8 mouse cellular contexts compared by ENCODE assay signal in the genomic region with DNA sequence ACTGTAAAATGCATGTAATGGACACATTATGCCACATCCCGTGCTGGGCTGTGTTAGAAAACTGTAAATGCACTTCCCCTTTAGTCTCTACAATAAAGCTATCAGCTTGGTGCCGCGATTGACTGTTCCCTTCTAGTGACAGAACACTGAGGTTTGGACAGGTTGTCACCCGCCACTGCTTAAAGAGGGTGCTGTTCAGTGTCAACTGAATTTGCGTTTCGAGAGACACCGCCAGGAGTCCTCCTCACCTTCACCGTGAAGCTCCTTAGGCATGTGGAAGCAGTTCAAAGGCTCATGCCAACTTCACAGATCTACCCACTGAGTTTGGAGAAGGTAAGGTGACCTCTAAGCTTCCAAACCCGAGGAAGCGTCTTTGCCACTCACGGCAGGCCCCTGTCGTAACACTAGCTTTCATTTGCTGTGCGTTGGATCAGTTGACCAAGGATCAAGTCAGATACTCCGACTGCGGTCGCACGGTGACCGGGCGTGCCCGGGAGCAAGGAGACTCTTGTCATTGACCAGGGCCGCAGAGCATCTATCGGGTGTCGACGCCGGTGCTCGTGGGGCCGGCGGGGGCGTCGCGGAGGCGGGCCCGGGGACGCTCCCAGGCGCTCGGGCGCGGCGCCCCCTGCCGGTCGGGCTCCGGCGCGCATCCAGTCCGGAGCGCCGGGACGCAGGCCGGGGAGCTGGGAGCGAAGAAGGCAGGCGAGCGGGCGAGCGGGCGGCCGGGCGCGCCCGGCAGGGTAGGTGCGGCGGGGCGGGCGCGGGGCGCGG. TPM values are rescaled to one million over a fixed set of nuclear protein-coding genes. Genes with fewer than 3 reads are reported as not detected.
DNase-seq lines count a peak whose midpoint lies in the region; ATAC-seq and TF ChIP-seq lines count a peak whose summit lies in the region.

No protein-coding gene starts in this region.

- ATAC-seq in forebrain, embryonic 11.5 days (replicated peaks; ENCODE audit: low FRiP score), result peak; percentile 83
- ATAC-seq in erythroid progenitor cell, adult 5-6 weeks (replicated peaks; ENCODE audit: low FRiP score, poor library complexity, severe bottlenecking), result no peak

- H3K27ac ChIP-seq in forebrain, embryonic 11.5 days (ENCODE audit: low read depth, low read length), result no peak overlapping the region
- H3K27ac ChIP-seq in hindbrain, embryonic 10.5 days, result peak overlapping the region; percentile 77; the same call in 1 of the 2 replicates

- H3K9me3 ChIP-seq in forebrain, embryonic 11.5 days (ENCODE audit: control insufficient read depth, low read length), result no peaks in the 10 kb centered on the region
- H3K9me3 ChIP-seq in hindbrain, embryonic 10.5 days, result peaks cover 8% of the 10 kb centered on the region; the same call in 1 of the 2 replicates

- peak overlapping the region; percentile 54 for H3K9ac ChIP-seq in forebrain, embryonic 11.5 days (ENCODE audit: low read length)

- H3K36me3 ChIP-seq in forebrain, embryonic 11.5 days (ENCODE audit: control insufficient read depth, insufficient read depth, low read length), result no peaks in the 10 kb centered on the region
- H3K36me3 ChIP-seq in hindbrain, embryonic 10.5 days, result no peaks in the 10 kb centered on the region

- 0 out of 2 replicates have a peak, but pooled peaks have one; percentile 4 for TF ChIP-seq POLR2A in brain, embryonic 14.5 days (IDR thresholded peaks at IDR 0.05; ENCODE audit: borderline replicate concordance, extremely low read depth, insufficient read depth, insufficient read length, poor library complexity, severe bottlenecking)

- H3K4me2 ChIP-seq in forebrain, embryonic 11.5 days (ENCODE audit: low read depth, low read length, severe bottlenecking), result peak overlapping the region; percentile 52

- H3K4me1 ChIP-seq in forebrain, embryonic 11.5 days (replicated peaks; ENCODE audit: control insufficient read depth, insufficient read depth, low read length), result peaks cover 6% of the 10 kb centered on the region
- peaks cover 30% of the 10 kb centered on the region for H3K4me1 ChIP-seq in hindbrain, embryonic 10.5 days (replicated peaks)

- 3% methylated on average over 61 of the region's 66 CpGs for WGBS in forebrain, embryonic 11.5 days
- 3% methylated on average over 62 of the region's 66 CpGs for WGBS in hindbrain, embryonic 10.5 days

- peaks cover 26% of the 10 kb centered on the region for H3K27me3 ChIP-seq in forebrain, embryonic 11.5 days (ENCODE audit: control insufficient read depth, insufficient read depth, low read length)
- H3K27me3 ChIP-seq in hindbrain, embryonic 10.5 days (ENCODE audit: insufficient read depth, poor library complexity, severe bottlenecking), result peaks cover 54% of the 10 kb centered on the region

- peak; percentile 61 for TF ChIP-seq CTCF in brain, embryonic 14.5 days (IDR thresholded peaks at IDR 0.05; ENCODE audit: borderline replicate concordance, extremely low read depth, insufficient read depth, insufficient read length)

- peak overlapping the region; percentile 84 for H3K4me3 ChIP-seq in forebrain, embryonic 11.5 days (ENCODE audit: low read depth, low read length)
- H3K4me3 ChIP-seq in hindbrain, embryonic 10.5 days, result peak overlapping the region; percentile 86

- peak; percentile 79 for DNase-seq in Muller cell, postnatal 12 days (ENCODE audit: inconsistent ontology term)
- DNase-seq in brain, embryonic 14.5 days (ENCODE audit: low read depth), result peak; percentile 81
- peak; percentile 91 for DNase-seq in forebrain, embryonic 11.5 days (ENCODE audit: low spot score)
- peak; percentile 78 for DNase-seq in hindbrain, embryonic 10.5 days (ENCODE audit: low spot score)
- peak; percentile 74 to 77 for DNase-seq in layer of hippocampus, postnatal 36 days
- DNase-seq in lung, postnatal 14 days, result peak; percentile 34
- peak; percentile 78 to 82 for DNase-seq in right cerebral cortex, postnatal 10 days (ENCODE audit: low spot score in 2 of 2)

RNA-seq across cellular contexts. Expression of a gene that starts 0.5 kb away (rescaled TPM):
- 31.5 and 38.3 TPM in 2 replicates for polyA plus RNA-seq in brain, embryonic 14.5 days (2012; rRNA removed)
- polyA plus RNA-seq in forebrain, embryonic 11.5 days (2014; fragmentation: Nextera tagmentation; extraction: Ambion mirVana), result 13.9 and 14.1 TPM in 2 replicates
- polyA plus RNA-seq in hindbrain, embryonic 10.5 days (2016; fragmentation: Nextera tagmentation; extraction: Ambion mirVana), result 15.2 and 15.7 TPM in 2 replicates
- 100 to 1,000 TPM; 223 to 249 TPM for total RNA-seq in layer of hippocampus, postnatal 36 days (2021)
- total RNA-seq in erythroid progenitor cell, adult 5-6 weeks (2015; ENCODE audit: low replicate concordance), result not detected in 2 replicates
- total RNA-seq in erythroid progenitor cell, adult 5-6 weeks (2017; ENCODE audit: low replicate concordance), result not detected in 2 replicates

Comparison
In these comparisons a context has a peak if more than half of its experiments do, and no peak if none do; other contexts are left out.
1. DNase-seq: peak in every context shown above with its lines; median percentile 91 in forebrain, embryonic 11.5 days; 81 in brain, embryonic 14.5 days; 80 in right cerebral cortex, postnatal 10 days; 79 in Muller cell, postnatal 12 days; 78 in hindbrain, embryonic 10.5 days; 76 in layer of hippocampus, postnatal 36 days; 34 in lung, postnatal 14 days.